Mouse (Mus musculus) neural tube, embryonic 14.5 days (tissue): ENCODE results near the gene Map1b. TPM values are rescaled to one million over a fixed set of nuclear protein-coding genes. Genes with fewer than 3 reads are reported as not detected.

ENCODE experiments used
- ATAC-seq: fragments of 200-750 bp; cut with Nextera tagmentation; 2 replicates; pipeline ENCODE4 v1.8.0; 2017; ENCODE audit warnings: low read depth, mild to moderate bottlenecking, moderate TSS enrichment, moderate library complexity
- H3K27ac ChIP-seq: fragments of 300-500 bp; sonication (generic); 2 replicates; pipeline ENCODE4 v1.5.1; 2014; ENCODE audit warnings: low read depth, mild to moderate bottlenecking, control low read depth, low read length, moderate library complexity, mixed read lengths
- H3K27me3 ChIP-seq: fragments of 300-500 bp; sonication (generic); 2 replicates; pipeline ENCODE4 v1.6.1; 2014; ENCODE audit warnings: low read length; ENCODE audit not compliant: control insufficient read depth, insufficient read depth
- H3K36me3 ChIP-seq: fragments of 300-500 bp; sonication (generic); 2 replicates; pipeline ENCODE4 v1.6.1; 2014; ENCODE audit warnings: low read length, mixed read lengths; ENCODE audit not compliant: control insufficient read depth, insufficient read depth
- H3K4me1 ChIP-seq: fragments of 300-500 bp; sonication (generic); 2 replicates; pipeline ENCODE4 v1.6.1; 2014; ENCODE audit warnings: low read length; ENCODE audit not compliant: control insufficient read depth, insufficient read depth
- H3K4me2 ChIP-seq: fragments of 300-500 bp; sonication (generic); 2 replicates; pipeline ENCODE4 v1.6.1; 2014; ENCODE audit warnings: mild to moderate bottlenecking, low read depth, low read length, control low read depth
- H3K4me3 ChIP-seq: fragments of 300-500 bp; sonication (generic); 2 replicates; pipeline ENCODE4 v1.5.1; 2014; ENCODE audit warnings: low read depth, low read length, control low read depth, mixed read lengths
- H3K9ac ChIP-seq: fragments of 300-500 bp; sonication (generic); replicated peaks from 2 replicates; pipeline ENCODE4 v1.6.1; 2014; ENCODE audit warnings: low read depth, mild to moderate bottlenecking, control low read depth, low read length, mixed read lengths
- H3K9me3 ChIP-seq: fragments of 300-500 bp; sonication (generic); 2 replicates; pipeline ENCODE4 v1.6.1; 2016; ENCODE audit warnings: low read length; ENCODE audit not compliant: control insufficient read depth
- WGBS: fragments of 180-500 bp; shearing (Covaris S2); extraction: QIAGEN DNeasy Blood & Tissue Kit; methylation state at CpG from one replicate; pipeline ENCODE4 v1.1.7; 2014; 5-methylcytosine and 5-hydroxymethylcytosine counted together
- polyA plus RNA-seq: library from polyadenylated mRNA; unstranded; fragments of >200 nt; fragmentation: Nextera tagmentation; extraction: Ambion mirVana; gene quantifications from 2 replicates; pipeline ENCODE4 v1.2.1, GENCODE M21; 2014

Gene Map1b
- polyA plus RNA-seq, 1 experiment from 2014 or later = 2,267 TPM

DNA sequence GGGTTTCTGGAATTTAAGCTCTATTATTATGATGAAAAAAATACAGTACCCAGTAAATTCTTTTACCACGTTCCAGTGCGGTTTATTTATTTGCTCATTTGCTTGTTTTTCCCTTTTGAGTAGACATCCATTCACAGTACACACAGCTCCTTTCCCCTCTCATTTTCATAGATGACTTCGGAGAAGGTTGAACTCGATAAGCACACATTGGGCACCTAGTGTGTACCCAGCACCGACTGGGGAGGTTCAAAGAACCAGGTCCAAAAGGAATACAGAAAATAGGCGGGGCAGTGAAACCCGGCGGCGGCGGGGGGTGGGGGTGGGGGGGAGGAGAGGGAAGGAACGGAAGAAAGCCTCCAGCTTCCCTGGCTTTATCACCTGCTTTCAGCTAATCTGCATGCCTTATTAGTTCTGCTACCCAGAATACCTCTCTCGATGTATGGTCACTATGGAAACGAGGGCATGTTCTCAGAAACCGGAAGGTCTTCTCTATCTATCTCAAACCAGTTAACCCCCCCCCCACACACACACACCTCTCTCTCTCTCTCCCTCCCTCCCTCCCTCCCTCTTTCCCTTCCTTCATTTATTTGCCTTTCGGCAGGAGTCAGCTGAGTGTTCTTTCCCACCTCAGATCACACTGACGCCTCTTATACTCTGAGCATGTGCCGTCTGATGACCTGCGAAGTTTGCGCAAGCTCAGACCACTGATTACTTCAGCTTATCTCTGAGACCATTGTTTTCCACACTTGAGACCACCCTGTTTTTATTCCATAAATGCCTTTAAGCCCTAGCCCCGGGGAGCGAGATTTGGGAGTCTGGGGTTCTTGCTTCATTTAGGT lies 25.3 kb upstream of the Map1b start:
- peaks cover 11% of the 10 kb centered on the region; the same call in 1 of the 2 replicates for H3K4me1 ChIP-seq
- no peaks in the 10 kb centered on the region for H3K9me3 ChIP-seq
- peak; percentile 80 for ATAC-seq
- H3K27me3 ChIP-seq = no peaks in the 10 kb centered on the region
- H3K9ac ChIP-seq = no peak overlapping the region
- H3K27ac ChIP-seq = no peak overlapping the region
- 30% methylated on average over 21 of the region's 21 CpGs for WGBS
- H3K36me3 ChIP-seq = no peaks in the 10 kb centered on the region
- peak overlapping the region; percentile 34 for H3K4me2 ChIP-seq
- peak overlapping the region; percentile 6; the same call in 1 of the 2 replicates for H3K4me3 ChIP-seq

GRCm38 (mm10) chr13:99539288-99539687 lies 22.9 kb upstream of the Map1b start:
- Histone ChIP-seq H3K4me2 (no peak overlapping the region), H3K9me3 (no peaks in the 10 kb centered on the region), H3K27me3 (no peaks in the 10 kb centered on the region), H3K9ac (no peak overlapping the region), H3K4me1 (peaks cover 11% of the 10 kb centered on the region; the same call in 1 of the 2 replicates), H3K36me3 (no peaks in the 10 kb centered on the region), H3K4me3 (no peak overlapping the region), H3K27ac (no peak overlapping the region)
- 75% methylated on average over 5 of the region's 5 CpGs for WGBS
- no peak for ATAC-seq

DNA sequence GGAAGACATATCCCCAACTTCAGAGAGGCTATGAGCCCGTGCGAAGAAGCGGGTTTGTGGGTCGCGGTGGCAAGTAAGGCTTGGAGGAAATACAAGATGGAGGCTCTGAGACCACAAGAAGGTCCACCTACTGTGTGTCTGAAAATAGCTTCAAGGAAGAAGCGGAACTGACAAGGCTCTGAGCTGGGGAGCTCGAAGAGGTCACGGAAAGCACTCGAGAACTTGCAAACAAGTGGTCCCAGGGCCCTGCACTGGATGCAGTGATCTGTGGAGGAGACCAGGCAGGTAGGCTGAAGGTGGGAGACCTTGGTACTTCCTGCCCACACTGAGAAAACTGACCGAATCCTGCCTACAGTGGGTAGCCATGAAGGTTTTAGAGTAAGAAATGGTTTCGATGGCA lies 22.5 kb upstream of the Map1b start:
- 97% methylated on average over 11 of the region's 11 CpGs for WGBS

DNA sequence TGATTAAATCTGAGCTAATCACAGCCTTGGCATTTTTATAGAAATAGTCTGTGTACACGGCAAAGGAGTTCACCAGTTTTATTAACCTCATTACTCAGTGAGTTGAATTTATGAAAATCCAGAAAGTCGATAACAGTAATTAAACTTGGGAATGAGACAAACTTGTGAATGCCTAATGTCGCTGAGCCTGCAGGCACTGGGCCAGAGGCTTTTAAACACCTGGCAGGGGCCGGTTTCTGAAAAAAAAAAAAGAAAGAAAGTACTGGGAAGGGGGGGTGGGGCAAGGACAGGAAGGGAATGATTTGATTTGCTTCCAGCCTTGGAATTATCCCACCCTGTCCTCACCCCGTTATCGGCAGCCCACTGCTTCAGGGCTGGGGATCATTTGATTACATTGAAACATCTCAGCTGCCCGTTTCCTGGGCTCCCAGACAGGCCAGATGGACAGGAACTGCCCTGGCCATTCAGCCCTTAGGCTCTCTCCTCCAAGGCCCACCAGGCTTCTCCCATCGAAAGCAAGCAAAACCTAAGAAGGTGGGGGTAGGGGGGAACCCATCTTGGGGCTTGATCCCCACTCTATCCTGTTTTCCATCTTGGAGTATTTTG lies 21.7 kb upstream of the Map1b start:
- H3K4me1 ChIP-seq = peaks cover 11% of the 10 kb centered on the region; the same call in 1 of the 2 replicates
- no peaks in the 10 kb centered on the region for H3K9me3 ChIP-seq
- WGBS = 15% methylated on average over 8 of the region's 8 CpGs
- H3K27me3 ChIP-seq = no peaks in the 10 kb centered on the region
- H3K4me3 ChIP-seq = no peak overlapping the region
- H3K4me2 ChIP-seq = no peak overlapping the region
- no peak overlapping the region for H3K9ac ChIP-seq
- ATAC-seq = peak; percentile 32; the same call in 1 of the 2 replicates
- H3K36me3 ChIP-seq = no peaks in the 10 kb centered on the region
- H3K27ac ChIP-seq = no peak overlapping the region

More for the DNA sequence above, 22.5 kb upstream of the Map1b start:
- H3K4me1 ChIP-seq = peaks cover 11% of the 10 kb centered on the region; the same call in 1 of the 2 replicates
- H3K9ac ChIP-seq = no peak overlapping the region
- no peaks in the 10 kb centered on the region for H3K36me3 ChIP-seq
- no peaks in the 10 kb centered on the region for H3K9me3 ChIP-seq
- H3K4me2 ChIP-seq = no peak overlapping the region
- no peak overlapping the region for H3K4me3 ChIP-seq
- H3K27ac ChIP-seq = no peak overlapping the region
- no peak for ATAC-seq
- no peaks in the 10 kb centered on the region for H3K27me3 ChIP-seq

- H3K27me3 ChIP-seq = no peaks in the 10 kb centered on the region
- 75% methylated on average over 4 of the region's 4 CpGs for WGBS
- no peak overlapping the region for H3K4me2 ChIP-seq
- H3K27ac ChIP-seq = no peak overlapping the region
- no peak overlapping the region for H3K4me3 ChIP-seq
- no peak for ATAC-seq
- H3K9ac ChIP-seq = no peak overlapping the region
- no peaks in the 10 kb centered on the region for H3K9me3 ChIP-seq
- no peaks in the 10 kb centered on the region for H3K4me1 ChIP-seq
- no peaks in the 10 kb centered on the region for H3K36me3 ChIP-seq
These were observed 12.1 kb upstream of the Map1b start for GRCm38 (mm10) chr13:99528456-99528855.

GRCm38 (mm10) chr13:99527936-99528335 lies 11.6 kb upstream of the Map1b start:
- H3K4me3 ChIP-seq = no peak overlapping the region
- no peak for ATAC-seq
- no peaks in the 10 kb centered on the region for H3K27me3 ChIP-seq
- H3K4me1 ChIP-seq = no peaks in the 10 kb centered on the region
- H3K4me2 ChIP-seq = no peak overlapping the region
- no peak overlapping the region for H3K27ac ChIP-seq
- H3K9me3 ChIP-seq = no peaks in the 10 kb centered on the region
- no peaks in the 10 kb centered on the region for H3K36me3 ChIP-seq
- H3K9ac ChIP-seq = no peak overlapping the region

DNA sequence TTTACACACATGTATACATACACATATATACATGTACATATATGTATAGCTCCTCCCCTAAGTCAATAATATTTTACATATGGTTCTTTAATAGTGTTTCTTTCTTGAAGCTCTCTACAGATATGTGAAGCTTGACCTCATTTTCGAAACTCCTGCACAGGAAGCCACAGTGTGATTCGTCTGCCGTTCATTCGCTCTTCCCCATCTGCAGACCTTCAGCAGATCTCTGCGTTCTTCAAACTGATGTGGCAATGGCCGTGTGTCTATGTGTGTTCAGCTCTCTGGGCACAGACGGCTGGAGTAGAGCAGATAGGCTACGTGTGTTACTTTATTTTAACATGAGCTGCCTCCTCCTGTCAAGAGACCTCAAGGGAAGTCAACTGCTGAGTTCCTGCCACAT lies 9.2 kb upstream of the Map1b start:
- ATAC-seq = no peak

GRCm38 (mm10) chr13:99517836-99518235 lies 1.5 kb upstream of the Map1b start:
- no peak overlapping the region for H3K4me2 ChIP-seq
- H3K9ac ChIP-seq = no peak overlapping the region
- H3K36me3 ChIP-seq = no peaks in the 10 kb centered on the region
- peaks cover 8% of the 10 kb centered on the region for H3K4me1 ChIP-seq
- H3K4me3 ChIP-seq = no peak overlapping the region
- H3K27ac ChIP-seq = no peak overlapping the region
- 94% methylated on average over 5 of the region's 5 CpGs for WGBS
- ATAC-seq = no peak
- no peaks in the 10 kb centered on the region for H3K9me3 ChIP-seq
- no peaks in the 10 kb centered on the region for H3K27me3 ChIP-seq

More for the DNA sequence above, 9.2 kb upstream of the Map1b start:
- Histone ChIP-seq H3K9ac (no peak overlapping the region), H3K4me3 (no peak overlapping the region), H3K27me3 (no peaks in the 10 kb centered on the region), H3K36me3 (no peaks in the 10 kb centered on the region), H3K4me1 (no peaks in the 10 kb centered on the region), H3K27ac (no peak overlapping the region), H3K4me2 (no peak overlapping the region), H3K9me3 (no peaks in the 10 kb centered on the region)
- 85% methylated on average over 8 of the region's 8 CpGs for WGBS
